12 mouse cellular contexts compared by ENCODE assay signal in the genomic region with DNA sequence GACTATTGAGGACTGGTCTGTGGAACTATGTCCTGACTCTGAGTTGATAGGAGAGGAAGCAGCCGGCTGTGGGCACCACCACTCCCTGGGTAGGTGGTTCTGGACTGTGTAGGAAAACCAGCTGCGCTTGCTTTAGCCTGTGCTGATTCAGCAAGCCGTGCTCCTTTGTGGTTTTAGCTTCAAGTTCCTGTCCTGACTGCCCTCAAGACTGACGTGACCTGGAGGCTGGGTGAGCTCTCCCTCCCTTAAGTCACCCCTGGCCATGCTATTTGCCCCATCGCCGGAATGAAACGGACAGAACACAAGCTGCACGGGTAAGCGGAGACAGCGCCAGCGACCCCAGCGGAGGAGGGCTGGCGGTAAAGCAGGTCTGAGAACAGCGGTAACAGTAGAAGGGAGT. TPM values are rescaled to one million over a fixed set of nuclear protein-coding genes. Genes with fewer than 3 reads are reported as not detected.
A peak's percentile ranks its signal among the peaks of the same experiment; 100 is the strongest.
DNase-seq lines count a peak whose midpoint lies in the region; ATAC-seq and TF ChIP-seq lines count a peak whose summit lies in the region.
"Had no signal": no experiment of that assay in that cellular context is flagged by ENCODE, and none has a peak within 500 bp of the region (broad histone marks: within the 10 kb centered on the region; RNA-seq: fewer than 3 reads in every experiment).

No protein-coding gene starts in this region.

- H3K27me3 ChIP-seq in liver, embryonic 15.5 days: no peaks in the 10 kb centered on the region
- H3K27me3 ChIP-seq: forebrain, embryonic 13.5 days; neural tube, embryonic 12.5 days had no signal

- no peak overlapping the region for H3K4me2 ChIP-seq in liver, embryonic 15.5 days
- H3K4me2 ChIP-seq: forebrain, embryonic 13.5 days; neural tube, embryonic 12.5 days had no signal

- H3K9ac ChIP-seq in liver, embryonic 15.5 days: no peak overlapping the region
- H3K9ac ChIP-seq: forebrain, embryonic 13.5 days; neural tube, embryonic 12.5 days had no signal

- intact Hi-C loops in heart, postnatal 36 days (cut with DNase I): no loop called here

- no peak overlapping the region for H3K4me3 ChIP-seq in bone marrow, adult 2 months (replicated peaks; ENCODE audit: control insufficient read depth, low read depth, low read length)
- no peak overlapping the region for H3K4me3 ChIP-seq in liver, embryonic 15.5 days (replicated peaks)
- H3K4me3 ChIP-seq: forebrain, embryonic 13.5 days; midbrain, embryonic 10.5 days; neural tube, embryonic 12.5 days had no signal

- no peak for TF ChIP-seq POLR2A in bone marrow, adult 2 months (IDR thresholded peaks at IDR 0.05; ENCODE audit: borderline replicate concordance, control insufficient read depth, low read depth, low read length)

- H3K27ac ChIP-seq in bone marrow, adult 2 months (ENCODE audit: control insufficient read depth, insufficient read depth, low read depth, low read length, poor library complexity): 0 out of 2 replicates have a peak overlapping the region, but pooled peaks have one; percentile 8
- H3K27ac ChIP-seq in liver, embryonic 15.5 days (replicated peaks): peak overlapping the region; percentile 29; the same call in 1 of the 2 replicates
- H3K27ac ChIP-seq: forebrain, embryonic 13.5 days; midbrain, embryonic 10.5 days; neural tube, embryonic 12.5 days had no signal

- no peaks in the 10 kb centered on the region for H3K4me1 ChIP-seq in bone marrow, adult 2 months (ENCODE audit: control insufficient read depth, insufficient read depth, low read length)
- H3K4me1 ChIP-seq in liver, embryonic 15.5 days (replicated peaks): peaks cover 12% of the 10 kb centered on the region
- H3K4me1 ChIP-seq: forebrain, embryonic 13.5 days; neural tube, embryonic 12.5 days had no signal

- H3K9me3 ChIP-seq in liver, embryonic 15.5 days (replicated peaks): no peaks in the 10 kb centered on the region
- H3K9me3 ChIP-seq: forebrain, embryonic 13.5 days; midbrain, embryonic 10.5 days; neural tube, embryonic 12.5 days had no signal

- no peak for TF ChIP-seq CTCF in bone marrow, adult 2 months (IDR thresholded peaks at IDR 0.05; ENCODE audit: control insufficient read depth, insufficient read depth, low read length)

- H3K36me3 ChIP-seq in liver, embryonic 15.5 days (replicated peaks): peaks cover 46% of the 10 kb centered on the region

- 20% methylated on average over 14 of the region's 14 CpGs for WGBS in bone marrow, adult 2 months
- WGBS in liver, embryonic 15.5 days (ENCODE audit: insufficient replicate concordance): 58% methylated on average over 14 of the region's 14 CpGs

- ATAC-seq in granulocyte monocyte progenitor cell, adult 5-6 weeks (replicated peaks; ENCODE audit: poor library complexity, severe bottlenecking): peak; percentile 58
- no peak for ATAC-seq in liver, embryonic 15.5 days (ENCODE audit: insufficient read depth)
- ATAC-seq: forebrain, embryonic 13.5 days had no signal

- peak; percentile 27 to 64 for DNase-seq in heart, adult 9 months (ENCODE audit: low spot score in 2 of 2)
- no peak for DNase-seq in heart, postnatal 36 days
- DNase-seq in cerebellum, adult 9-10 months: no peak
- no peak for DNase-seq in thymus, postnatal 36 days
- DNase-seq: embryo, embryonic 11 days; right cerebral cortex, postnatal 14 days had no signal

RNA-seq across cellular contexts. Expression of a gene that starts 4.5 kb away (rescaled TPM):
- total RNA-seq in heart, postnatal 36 days (2021): 10 to 100 TPM; 19.3 to 23.9 TPM
- polyA plus RNA-seq in bone marrow, adult 2 months (2011; ENCODE audit: insufficient read depth, insufficient read length, low replicate concordance, missing spikeins): 11.2 and 31.3 TPM in 2 replicates
- 69.1 and 70.9 TPM in 2 replicates for total RNA-seq in granulocyte monocyte progenitor cell, adult 5-6 weeks (2014; fragmentation: Nextera tagmentation)
- 53.0 and 67.7 TPM in 2 replicates for total RNA-seq in granulocyte monocyte progenitor cell, adult 5-6 weeks (2017)
- 19.7 TPM in 2 replicates for polyA plus RNA-seq in liver, embryonic 15.5 days (2015; fragmentation: Nextera tagmentation; extraction: Ambion mirVana)

RNA-seq across cellular contexts. Expression of a gene that starts 35.0 kb away (rescaled TPM):
- 10 to 100 TPM; 21.9 to 29.4 TPM for total RNA-seq in heart, postnatal 36 days (2021)
- 18.5 and 24.4 TPM in 2 replicates for polyA plus RNA-seq in bone marrow, adult 2 months (2011; ENCODE audit: insufficient read depth, insufficient read length, low replicate concordance, missing spikeins)
- 69.6 and 73.3 TPM in 2 replicates for total RNA-seq in granulocyte monocyte progenitor cell, adult 5-6 weeks (2014; fragmentation: Nextera tagmentation)
- total RNA-seq in granulocyte monocyte progenitor cell, adult 5-6 weeks (2017): 93.8 and 105 TPM in 2 replicates
- 28.1 and 28.7 TPM in 2 replicates for polyA plus RNA-seq in liver, embryonic 15.5 days (2015; fragmentation: Nextera tagmentation; extraction: Ambion mirVana)

RNA-seq across cellular contexts. Expression of a gene that starts 50.3 kb away (rescaled TPM):
- total RNA-seq in heart, postnatal 36 days (2021): not detected
- not detected in 2 replicates for polyA plus RNA-seq in bone marrow, adult 2 months (2011; ENCODE audit: insufficient read depth, insufficient read length, low replicate concordance, missing spikeins)
- not detected in 2 replicates for total RNA-seq in granulocyte monocyte progenitor cell, adult 5-6 weeks (2014; fragmentation: Nextera tagmentation)
- total RNA-seq in granulocyte monocyte progenitor cell, adult 5-6 weeks (2017): 2.5 TPM in 1 of 2 replicates, not detected in the other
- not detected in 2 replicates for polyA plus RNA-seq in liver, embryonic 15.5 days (2015; fragmentation: Nextera tagmentation; extraction: Ambion mirVana)
- polyA plus RNA-seq: forebrain, embryonic 13.5 days; midbrain, embryonic 10.5 days; neural tube, embryonic 12.5 days had no signal

Comparison
In these comparisons a context has a peak if more than half of its experiments do, and no peak if none do; other contexts are left out.
1. DNase-seq: peak in heart, adult 9 months (2 of 2); none in heart, postnatal 36 days (0 of 2), cerebellum, adult 9-10 months (single experiment) and thymus, postnatal 36 days (0 of 2).